In genomic region chr6:30126766-30127165, GRCm38 (mm10) we compare ENCODE assay signal across 18 mouse cellular contexts.
"Had no signal": no experiment of that assay in that cellular context is flagged by ENCODE, and none has a peak within 500 bp of the region (broad histone marks: within the 10 kb centered on the region; RNA-seq: fewer than 3 reads in every experiment).

No protein-coding gene starts in this region.

- H3K27me3 ChIP-seq: liver, embryonic 13.5 days; midbrain, embryonic 12.5 days; midbrain, embryonic 15.5 days; neural tube, embryonic 12.5 days; neural tube, embryonic 15.5 days had no signal

- H3K4me3 ChIP-seq: left cerebral cortex, adult 2 months; liver, embryonic 13.5 days; midbrain, embryonic 12.5 days; midbrain, embryonic 15.5 days; neural tube, embryonic 12.5 days; neural tube, embryonic 15.5 days had no signal

- DNase-seq: kidney, postnatal 14 days; layer of hippocampus, postnatal 36 days; liver, embryonic 13.5 days; lung, embryonic 14.5 days; right cerebral cortex, adult 18-20 months; right cerebral cortex, postnatal 14 days; right cerebral cortex, postnatal 4 days; thymus, adult 2 months; thymus, postnatal 14 days; thymus, postnatal 4 days had no signal

- H3K9me3 ChIP-seq: liver, embryonic 13.5 days; midbrain, embryonic 12.5 days; midbrain, embryonic 15.5 days; neural tube, embryonic 12.5 days; neural tube, embryonic 15.5 days had no signal

- H3K4me1 ChIP-seq: midbrain, embryonic 12.5 days; midbrain, embryonic 15.5 days; neural tube, embryonic 12.5 days; neural tube, embryonic 15.5 days had no signal

- H3K36me3 ChIP-seq: midbrain, embryonic 15.5 days had no signal

- H3K9ac ChIP-seq: liver, embryonic 13.5 days; lung, embryonic 14.5 days; midbrain, embryonic 12.5 days; midbrain, embryonic 15.5 days; neural tube, embryonic 12.5 days; neural tube, embryonic 15.5 days had no signal

- H3K4me2 ChIP-seq: liver, embryonic 13.5 days; lung, embryonic 14.5 days; midbrain, embryonic 12.5 days; midbrain, embryonic 15.5 days; neural tube, embryonic 12.5 days; neural tube, embryonic 15.5 days had no signal

- ATAC-seq: lung, postnatal 0 days; midbrain, embryonic 15.5 days had no signal

- H3K27ac ChIP-seq: left cerebral cortex, adult 2 months; liver, embryonic 13.5 days; macrophage; midbrain, embryonic 12.5 days; midbrain, embryonic 15.5 days; neural tube, embryonic 12.5 days; neural tube, embryonic 15.5 days; stomach, postnatal 0 days had no signal
